Mouse (Mus musculus) heart, embryonic 14.5 days (tissue): ENCODE results near the gene Iqch. TPM values are rescaled to one million over a fixed set of nuclear protein-coding genes. Genes with fewer than 3 reads are reported as not detected.
"Not testable (repeated sequence)": the region's sequence is repeated elsewhere in the genome, so short reads cannot be mapped to it uniquely, and the experiment has no call there.

ENCODE experiments used
- ATAC-seq: fragments of 200-750 bp; cut with Nextera tagmentation; 2 replicates; pipeline ENCODE4 v1.8.0; 2017; ENCODE audit warnings: low read depth, moderate TSS enrichment; ENCODE audit not compliant: insufficient number of reproducible peaks, insufficient read depth, low FRiP score
- H3K27ac ChIP-seq, 2 experiments: fragments of 200-500 bp in 1 of 2; fragments of 300-500 bp in 1 of 2; sonication (generic) in 1 of 2; replicated peaks in 1 of 2; 2 replicates each; pipeline ENCODE4 v1.5.1; 2012 to 2014; ENCODE audit warnings: low read depth in 2 of 2, low read length in 2 of 2, control low read depth in 1 of 2, mild to moderate bottlenecking in 1 of 2, mixed read lengths in 1 of 2; ENCODE audit not compliant: control insufficient read depth in 1 of 2, insufficient read depth in 1 of 2
- H3K27me3 ChIP-seq: fragments of 300-500 bp; sonication (generic); 2 replicates; pipeline ENCODE4 v1.6.1; 2014; ENCODE audit warnings: mild to moderate bottlenecking, low read length, control low read depth; ENCODE audit not compliant: control insufficient read depth, insufficient read depth
- H3K36me3 ChIP-seq: fragments of 300-500 bp; sonication (generic); 2 replicates; pipeline ENCODE4 v1.6.1; 2014; ENCODE audit warnings: mild to moderate bottlenecking, control low read depth, low read length, mixed read lengths; ENCODE audit not compliant: control insufficient read depth, insufficient read depth
- H3K4me1 ChIP-seq, 2 experiments: fragments of 200-500 bp in 1 of 2; fragments of 300-500 bp in 1 of 2; sonication (generic) in 1 of 2; 2 replicates each; pipeline ENCODE4 v1.6.1; 2012 to 2014; ENCODE audit warnings: low read length in 2 of 2, control low read depth in 1 of 2, mixed read lengths in 1 of 2; ENCODE audit not compliant: control insufficient read depth in 2 of 2, insufficient read depth in 2 of 2
- H3K4me2 ChIP-seq: fragments of 300-500 bp; sonication (generic); 2 replicates; pipeline ENCODE4 v1.6.1; 2014; ENCODE audit warnings: mild to moderate bottlenecking, low read length
- H3K4me3 ChIP-seq, 2 experiments: fragments of 200-500 bp in 1 of 2; fragments of 300-500 bp in 1 of 2; sonication (generic) in 1 of 2; 2 replicates each; pipeline ENCODE4 v1.5.1; 2012 to 2014; ENCODE audit warnings: low read length in 2 of 2, mild to moderate bottlenecking in 2 of 2, control low read depth in 1 of 2, low read depth in 1 of 2, moderate library complexity in 1 of 2; ENCODE audit not compliant: control insufficient read depth in 1 of 2, insufficient read depth in 1 of 2
- H3K9ac ChIP-seq: fragments of 300-500 bp; sonication (generic); 2 replicates; pipeline ENCODE4 v1.6.1; 2014; ENCODE audit warnings: mild to moderate bottlenecking, low read length
- H3K9me3 ChIP-seq: fragments of 300-500 bp; sonication (generic); 2 replicates; pipeline ENCODE4 v1.6.1; 2016; ENCODE audit warnings: low read length, control low read depth; ENCODE audit not compliant: control insufficient read depth
- WGBS: fragments of 180-500 bp; shearing (Covaris S2); extraction: QIAGEN DNeasy Blood & Tissue Kit; methylation state at CpG from one replicate; pipeline ENCODE4 v1.1.7; 2014; 5-methylcytosine and 5-hydroxymethylcytosine counted together
- polyA plus RNA-seq: library from polyadenylated mRNA; unstranded; fragments of >200 nt; fragmentation: Nextera tagmentation; extraction: Ambion mirVana; gene quantifications from 2 replicates; pipeline ENCODE4 v1.2.1, GENCODE M21; 2014

The Iqch gene
- polyA plus RNA-seq, 1 experiment from 2014 or later, result not detected

DNA sequence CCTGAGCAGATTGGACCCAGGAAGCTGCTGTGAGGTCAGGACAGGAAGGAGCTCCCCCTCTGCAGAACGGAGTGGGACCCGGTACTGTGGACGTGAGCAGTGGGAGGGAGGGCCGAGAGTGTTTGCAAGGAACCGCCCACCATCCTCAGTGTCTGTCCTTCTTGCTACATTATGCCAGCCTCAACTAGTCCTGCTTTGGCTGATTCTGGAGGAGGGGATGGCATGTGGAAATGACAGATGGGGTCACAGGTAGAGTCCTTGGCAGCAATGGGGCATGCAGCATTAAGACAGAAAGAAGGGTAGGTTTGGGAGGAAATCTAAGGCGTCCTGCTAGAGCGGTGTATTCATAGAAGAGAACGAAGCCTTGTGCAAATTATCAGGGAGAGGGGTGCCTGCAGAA is 40.4 kb downstream of the Iqch start:
- peaks cover 2% of the 10 kb centered on the region; the same call in 1 of the 2 replicates for H3K9me3 ChIP-seq
- no peak overlapping the region for H3K27ac ChIP-seq
- H3K4me1 ChIP-seq, result no peaks in the 10 kb centered on the region; a peak in 1 of 4 replicates
- H3K27me3 ChIP-seq, result no peaks in the 10 kb centered on the region
- ATAC-seq, result no peak
- H3K4me3 ChIP-seq, result no peak overlapping the region
- no peak overlapping the region for H3K4me2 ChIP-seq
- WGBS, result 77% methylated on average over 8 of the region's 8 CpGs
- no peaks in the 10 kb centered on the region for H3K36me3 ChIP-seq
- H3K9ac ChIP-seq, result no peak overlapping the region

DNA sequence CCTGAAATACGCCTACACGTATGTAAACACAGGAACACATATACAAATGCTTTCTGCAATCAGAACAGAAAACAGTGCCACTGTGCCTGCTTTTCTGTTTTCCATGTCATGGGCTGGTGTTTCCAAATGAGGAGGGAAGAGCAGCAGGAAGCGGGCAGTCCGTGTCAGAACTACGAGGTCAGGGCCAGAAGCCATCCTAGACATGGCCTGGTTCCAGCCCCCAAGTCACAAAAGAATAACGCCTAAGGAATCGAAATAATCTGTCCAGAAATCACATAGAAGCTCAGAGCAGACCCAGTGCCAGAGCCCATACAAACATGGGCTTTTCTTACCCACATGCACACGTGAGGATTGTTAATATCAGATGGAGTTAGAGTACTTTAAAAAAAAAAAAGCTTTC is 45.4 kb downstream of the Iqch start:
- 70% methylated on average over 8 of the region's 8 CpGs for WGBS
- no peak overlapping the region for H3K4me3 ChIP-seq
- H3K36me3 ChIP-seq, result no peaks in the 10 kb centered on the region
- no peak for ATAC-seq
- no peaks in the 10 kb centered on the region for H3K27me3 ChIP-seq
- no peak overlapping the region for H3K27ac ChIP-seq
- H3K9me3 ChIP-seq, result no peaks in the 10 kb centered on the region
- no peak overlapping the region for H3K9ac ChIP-seq
- no peak overlapping the region for H3K4me2 ChIP-seq
- H3K4me1 ChIP-seq, result no peaks in the 10 kb centered on the region; a peak in 1 of 4 replicates

- Histone ChIP-seq H3K4me1 (no peaks in the 10 kb centered on the region; a peak in 1 of 4 replicates), H3K4me3 (no peak overlapping the region), H3K27me3 (no peaks in the 10 kb centered on the region), H3K27ac (no peak overlapping the region), H3K4me2 (no peak overlapping the region), H3K9me3 (no peaks in the 10 kb centered on the region), H3K9ac (no peak overlapping the region), H3K36me3 (no peaks in the 10 kb centered on the region)
- no peak for ATAC-seq
- WGBS, result 86% methylated on average over 1 of the region's 1 CpGs
Observed at GRCm38 (mm10) chr9:63556316-63556715, 46.0 kb downstream of the Iqch start.

DNA sequence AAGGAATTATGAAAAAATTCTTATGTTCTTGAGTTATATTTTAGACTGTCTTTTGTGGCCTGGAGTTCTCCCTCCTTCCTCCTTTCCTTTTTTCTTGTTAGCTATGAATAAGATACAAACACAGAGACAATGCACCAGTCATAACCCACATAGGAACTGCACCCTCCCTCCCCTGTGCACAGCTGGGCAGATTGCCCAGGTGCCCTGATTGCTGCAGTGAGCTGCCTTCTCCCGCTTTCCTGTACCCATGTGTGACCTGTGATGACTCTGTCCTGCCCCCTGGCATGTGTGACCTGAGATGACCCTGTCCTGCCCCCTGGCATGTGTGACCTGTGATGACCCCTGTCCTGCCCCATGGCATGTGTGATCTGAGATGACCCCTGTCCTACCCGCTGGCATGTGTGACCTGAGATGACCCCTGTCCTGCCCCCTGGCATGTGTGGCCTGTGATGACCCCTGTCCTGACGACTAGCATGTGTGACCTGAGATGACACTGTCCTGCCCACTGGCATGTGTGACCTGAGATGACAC is 46.8 kb downstream of the Iqch start:
- ATAC-seq, result no peak
- H3K36me3 ChIP-seq, result no peaks in the 10 kb centered on the region
- no peak overlapping the region for H3K4me3 ChIP-seq
- no peaks in the 10 kb centered on the region; a peak in 1 of 4 replicates for H3K4me1 ChIP-seq
- WGBS, result 57% methylated on average over 3 of the region's 3 CpGs
- no peak overlapping the region for H3K4me2 ChIP-seq
- no peak overlapping the region for H3K27ac ChIP-seq
- no peaks in the 10 kb centered on the region for H3K9me3 ChIP-seq
- no peak overlapping the region for H3K9ac ChIP-seq
- H3K27me3 ChIP-seq, result no peaks in the 10 kb centered on the region

- H3K36me3 ChIP-seq, result no peaks in the 10 kb centered on the region
- H3K4me3 ChIP-seq, result no peak overlapping the region
- no peak overlapping the region for H3K9ac ChIP-seq
- no peaks in the 10 kb centered on the region for H3K9me3 ChIP-seq
- H3K4me2 ChIP-seq, result no peak overlapping the region
- H3K27ac ChIP-seq, result no peak overlapping the region
- peaks cover 3 to 4% of the 10 kb centered on the region in 2 experiments; a peak in 2 of 4 replicates for H3K4me1 ChIP-seq
- WGBS, result 68% methylated on average over 3 of the region's 3 CpGs
- peaks cover 4% of the 10 kb centered on the region for H3K27me3 ChIP-seq
- ATAC-seq, result no peak
Observed at GRCm38 (mm10) chr9:63553628-63554027, 48.7 kb downstream of the Iqch start.

DNA sequence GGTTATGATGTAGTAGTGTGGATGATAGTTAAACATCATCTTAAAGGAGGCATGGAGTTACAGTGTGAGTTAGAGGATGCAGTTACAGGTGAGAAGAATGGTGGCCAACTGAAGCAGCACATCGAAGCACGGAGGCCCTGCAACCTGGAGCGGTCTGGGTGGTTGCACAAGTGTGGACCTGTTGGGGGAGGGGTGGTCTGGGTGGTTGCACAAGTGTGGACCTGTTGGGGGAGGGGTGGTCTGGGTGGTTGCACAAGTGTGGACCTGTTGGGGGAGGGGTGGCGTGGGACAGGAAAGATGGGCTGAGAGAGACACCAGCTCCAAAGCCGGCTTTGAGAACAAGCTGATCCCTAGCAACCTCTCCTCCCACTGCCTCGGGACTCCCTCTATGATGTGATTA is 51.6 kb downstream of the Iqch start:
- H3K4me2 ChIP-seq, H3K4me1 ChIP-seq, H3K27ac ChIP-seq, H3K27me3 ChIP-seq, H3K4me3 ChIP-seq, H3K36me3 ChIP-seq, H3K9me3 ChIP-seq, H3K9ac ChIP-seq, ATAC-seq: not testable (repeated sequence)
- 78% methylated on average over 6 of the region's 6 CpGs for WGBS

- Histone ChIP-seq H3K4me2 (no peak overlapping the region), H3K27ac (no peak overlapping the region), H3K27me3 (peaks cover 4% of the 10 kb centered on the region), H3K9ac (no peak overlapping the region), H3K4me3 (no peak overlapping the region), H3K4me1 (peaks cover 3 to 4% of the 10 kb centered on the region in 2 experiments; a peak in 2 of 4 replicates), H3K9me3 (no peaks in the 10 kb centered on the region), H3K36me3 (no peaks in the 10 kb centered on the region)
- 78% methylated on average over 5 of the region's 5 CpGs for WGBS
- ATAC-seq, result no peak
Observed at GRCm38 (mm10) chr9:63548966-63549365, 53.3 kb downstream of the Iqch start.

DNA sequence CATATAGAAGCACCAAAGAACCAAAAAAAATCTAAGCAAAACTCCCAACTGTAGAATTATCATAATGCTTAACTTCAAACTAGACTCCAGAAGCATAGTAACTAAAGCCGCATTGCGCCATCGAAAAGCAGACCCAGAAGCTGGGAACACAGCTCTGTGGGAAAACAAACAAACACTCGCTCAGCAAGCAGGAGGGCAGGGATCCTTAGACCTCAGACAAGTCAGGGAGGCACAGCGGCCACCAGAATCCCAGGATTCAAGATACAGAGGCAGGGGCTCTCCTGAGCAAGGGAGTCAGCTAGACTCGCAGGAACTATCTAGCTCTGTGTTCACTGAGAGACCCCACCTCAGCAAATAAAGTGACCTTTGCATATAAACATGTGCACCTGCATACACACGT is 60.4 kb downstream of the Iqch start:
- Histone ChIP-seq H3K27me3 (no peaks in the 10 kb centered on the region), H3K4me2 (no peak overlapping the region), H3K27ac (no peak overlapping the region), H3K4me1 (no peaks in the 10 kb centered on the region), H3K4me3 (no peak overlapping the region), H3K36me3 (no peaks in the 10 kb centered on the region), H3K9me3 (no peaks in the 10 kb centered on the region), H3K9ac (no peak overlapping the region)
- 50% methylated on average over 7 of the region's 7 CpGs for WGBS
- no peak for ATAC-seq
